In genomic region chr14:120102749-120103142, GRCm38 (mm10) we compare ENCODE assay signal across 21 mouse cellular contexts.
DNase-seq lines count a peak whose midpoint lies in the region; ATAC-seq and TF ChIP-seq lines count a peak whose summit lies in the region.
"Had no signal": no experiment of that assay in that cellular context is flagged by ENCODE, and none has a peak within 500 bp of the region (broad histone marks: within the 10 kb centered on the region; RNA-seq: fewer than 3 reads in every experiment).

No protein-coding gene starts in this region.

- 0 out of 2 replicates have a peak overlapping the region, but pooled peaks have one; percentile 4 for H3K4me2 ChIP-seq in kidney, embryonic 15.5 days
- H3K4me2 ChIP-seq: forebrain, embryonic 13.5 days; heart, embryonic 13.5 days; hindbrain, embryonic 12.5 days; midbrain, embryonic 15.5 days; neural tube, embryonic 12.5 days had no signal

- no peaks in the 10 kb centered on the region for H3K36me3 ChIP-seq in kidney, embryonic 15.5 days
- H3K36me3 ChIP-seq: heart, embryonic 13.5 days; hindbrain, embryonic 12.5 days; midbrain, embryonic 15.5 days; neural tube, embryonic 12.5 days had no signal

- peak; percentile 95 for ATAC-seq in kidney, embryonic 15.5 days (replicated peaks; ENCODE audit: low FRiP score)
- ATAC-seq in cerebellum, adult (ENCODE audit: insufficient number of reproducible peaks, low FRiP score, low TSS enrichment): no peak
- ATAC-seq: activated CD4-positive, CD25-positive, alpha-beta regulatory T cell, adult 4 months; forebrain, embryonic 13.5 days; midbrain, embryonic 15.5 days had no signal

- no peak for TF ChIP-seq CTCF in gastrocnemius, adult 2 months (IDR thresholded peaks at IDR 0.05)

- H3K4me3 ChIP-seq in gastrocnemius, adult 2 months: no peak overlapping the region
- H3K4me3 ChIP-seq in kidney, embryonic 15.5 days (replicated peaks): no peak overlapping the region
- H3K4me3 ChIP-seq: forebrain, embryonic 13.5 days; heart, embryonic 13.5 days; hindbrain, embryonic 12.5 days; midbrain, embryonic 15.5 days; neural tube, embryonic 12.5 days had no signal

- H3K9me3 ChIP-seq in kidney, embryonic 15.5 days (replicated peaks): 0 out of 2 replicates have a peak, but pooled peaks cover 7% of the 10 kb centered on the region
- H3K9me3 ChIP-seq: forebrain, embryonic 13.5 days; midbrain, embryonic 15.5 days; neural tube, embryonic 12.5 days had no signal

- H3K27ac ChIP-seq in gastrocnemius, adult 2 months: peak overlapping the region; percentile 81
- peak overlapping the region; percentile 86 for H3K27ac ChIP-seq in kidney, embryonic 15.5 days
- H3K27ac ChIP-seq: forebrain, embryonic 13.5 days; heart, embryonic 13.5 days; hindbrain, embryonic 12.5 days; midbrain, embryonic 15.5 days; neural tube, embryonic 12.5 days had no signal

- peaks cover 20% of the 10 kb centered on the region for H3K4me1 ChIP-seq in kidney, embryonic 15.5 days
- H3K4me1 ChIP-seq: forebrain, embryonic 13.5 days; midbrain, embryonic 15.5 days; neural tube, embryonic 12.5 days had no signal

- 5% methylated on average over 1 of the region's 1 CpGs for WGBS in kidney, embryonic 15.5 days

- intact Hi-C loops in gastrocnemius, adult 2 months (cut with DNase I): no loop called here
- intact Hi-C loops in gastrocnemius, postnatal 36 days (cut with DNase I): no loop called here

- H3K27me3 ChIP-seq in kidney, embryonic 15.5 days: no peaks in the 10 kb centered on the region
- H3K27me3 ChIP-seq: CH12.LX; forebrain, embryonic 13.5 days; heart, embryonic 13.5 days; hindbrain, embryonic 12.5 days; midbrain, embryonic 15.5 days; neural tube, embryonic 12.5 days had no signal

- H3K9ac ChIP-seq in kidney, embryonic 15.5 days: no peak overlapping the region
- H3K9ac ChIP-seq: forebrain, embryonic 13.5 days; heart, embryonic 13.5 days; hindbrain, embryonic 12.5 days; midbrain, embryonic 15.5 days; neural tube, embryonic 12.5 days had no signal

- DNase-seq in gastrocnemius, adult 2 months: no peak
- no peak for DNase-seq in gastrocnemius, postnatal 36 days
- no peak for DNase-seq in kidney, adult 18-20 months
- peak; percentile 30 for DNase-seq in adrenal gland, adult 8-10 months
- DNase-seq in mesoderm, embryonic 11.5 days (ENCODE audit: low read depth, low spot score): peak; percentile 40
- no peak for DNase-seq in thymus, postnatal 10 days (ENCODE audit: low spot score in 2 of 2)
- DNase-seq: B cell, adult 2 months; cerebellum, adult 2 months; layer of hippocampus, adult 9-11 months; lung, postnatal 4 days; right cerebral cortex, postnatal 14 days; thymus, postnatal 25 days had no signal

Comparison
In these comparisons a context has a peak if more than half of its experiments do, and no peak if none do; other contexts are left out.
1. DNase-seq: peak in adrenal gland, adult 8-10 months (single experiment) and mesoderm, embryonic 11.5 days (single experiment); none in gastrocnemius, adult 2 months (single experiment), gastrocnemius, postnatal 36 days (0 of 2), kidney, adult 18-20 months (single experiment) and thymus, postnatal 10 days (0 of 2).